Mouse (Mus musculus): ENCODE measurements at regions not wholly inside any gene's neighbourhood (a gene's known extent, or its start where the extent isn't known, plus 50 kb on each side); places are given as distances from the start of the nearest gene placed in this dataset.
"Not testable (repeated sequence)": the region's sequence is repeated elsewhere in the genome, so short reads cannot be mapped to it uniquely, and the experiment has no call there.

- no peaks in the 10 kb centered on the region for H3K27me3 ChIP-seq (ENCODE audit: low read depth, poor library complexity, severe bottlenecking)
- H3K9me3 ChIP-seq (replicated peaks): no peaks in the 10 kb centered on the region
- WGBS: 85% methylated on average over 8 of the region's 8 CpGs
- no peaks in the 10 kb centered on the region for H3K36me3 ChIP-seq
- DNase-seq (ENCODE audit: low spot score): no peak
- H3K27ac ChIP-seq: no peak overlapping the region
- H3K4me1 ChIP-seq: peaks cover 6% of the 10 kb centered on the region
- no peak overlapping the region for H3K4me3 ChIP-seq
Measured at GRCm38 (mm10) chr3:21995566-21996391, 80.7 kb upstream of the Tbl1xr1 start.

GRCm38 (mm10) chr3:21997387-21997786 is 79.1 kb upstream of the Tbl1xr1 start:
- no peak for DNase-seq (ENCODE audit: low spot score)
- Histone ChIP-seq H3K27ac (no peak overlapping the region), H3K27me3 (ENCODE audit: low read depth, poor library complexity, severe bottlenecking) (no peaks in the 10 kb centered on the region), H3K9me3 (replicated peaks) (no peaks in the 10 kb centered on the region), H3K36me3 (no peaks in the 10 kb centered on the region), H3K4me1 (no peaks in the 10 kb centered on the region), H3K4me3 (no peak overlapping the region)
- WGBS: 84% methylated on average over 3 of the region's 3 CpGs

- Histone ChIP-seq H3K4me1 (no peaks in the 10 kb centered on the region), H3K36me3 (no peaks in the 10 kb centered on the region), H3K9me3 (replicated peaks) (no peaks in the 10 kb centered on the region), H3K27me3 (ENCODE audit: low read depth, poor library complexity, severe bottlenecking) (no peaks in the 10 kb centered on the region), H3K27ac (no peak overlapping the region), H3K4me3 (no peak overlapping the region)
- DNase-seq (ENCODE audit: low spot score): no peak
- WGBS: 84% methylated on average over 9 of the region's 9 CpGs
Measured at GRCm38 (mm10) chr3:22005456-22005855, 71.0 kb upstream of the Tbl1xr1 start.

GRCm38 (mm10) chr3:22006113-22006512 is 70.3 kb upstream of the Tbl1xr1 start:
- H3K27me3 ChIP-seq (ENCODE audit: low read depth, poor library complexity, severe bottlenecking): no peaks in the 10 kb centered on the region
- H3K4me3 ChIP-seq: no peak overlapping the region
- no peak overlapping the region for H3K27ac ChIP-seq
- DNase-seq (ENCODE audit: low spot score): no peak
- H3K36me3 ChIP-seq: no peaks in the 10 kb centered on the region
- 85% methylated on average over 1 of the region's 1 CpGs for WGBS
- H3K4me1 ChIP-seq: no peaks in the 10 kb centered on the region
- H3K9me3 ChIP-seq (replicated peaks): no peaks in the 10 kb centered on the region

- Histone ChIP-seq H3K27ac (no peak overlapping the region), H3K27me3 (ENCODE audit: low read depth, poor library complexity, severe bottlenecking) (no peaks in the 10 kb centered on the region), H3K9me3 (replicated peaks) (no peaks in the 10 kb centered on the region), H3K4me1 (no peaks in the 10 kb centered on the region), H3K36me3 (no peaks in the 10 kb centered on the region), H3K4me3 (no peak overlapping the region)
- WGBS: 92% methylated on average over 2 of the region's 2 CpGs
- DNase-seq (ENCODE audit: low spot score): no peak
Measured at GRCm38 (mm10) chr3:22006651-22007050, 69.8 kb upstream of the Tbl1xr1 start.

- Histone ChIP-seq H3K4me1 (no peaks in the 10 kb centered on the region), H3K9me3 (replicated peaks) (no peaks in the 10 kb centered on the region), H3K4me3 (no peak overlapping the region), H3K36me3 (no peaks in the 10 kb centered on the region), H3K27me3 (ENCODE audit: low read depth, poor library complexity, severe bottlenecking) (no peaks in the 10 kb centered on the region), H3K27ac (no peak overlapping the region)
- no peak for DNase-seq (ENCODE audit: low spot score)
- 82% methylated on average over 5 of the region's 5 CpGs for WGBS
Measured at GRCm38 (mm10) chr3:22007736-22008135, 68.7 kb upstream of the Tbl1xr1 start.

- no peak for DNase-seq (ENCODE audit: low spot score)
- no peaks in the 10 kb centered on the region for H3K9me3 ChIP-seq (replicated peaks)
- no peaks in the 10 kb centered on the region for H3K27me3 ChIP-seq (ENCODE audit: low read depth, poor library complexity, severe bottlenecking)
- H3K36me3 ChIP-seq: no peaks in the 10 kb centered on the region
- WGBS: 87% methylated on average over 5 of the region's 5 CpGs
- H3K27ac ChIP-seq: no peak overlapping the region
- no peaks in the 10 kb centered on the region for H3K4me1 ChIP-seq
- no peak overlapping the region for H3K4me3 ChIP-seq
Measured at GRCm38 (mm10) chr3:22008432-22008831, 68.0 kb upstream of the Tbl1xr1 start.

GRCm38 (mm10) chr3:22009898-22010699 is 66.4 kb upstream of the Tbl1xr1 start:
- no peaks in the 10 kb centered on the region for H3K27me3 ChIP-seq (ENCODE audit: low read depth, poor library complexity, severe bottlenecking)
- no peaks in the 10 kb centered on the region for H3K9me3 ChIP-seq (replicated peaks)
- H3K4me1 ChIP-seq: no peaks in the 10 kb centered on the region
- H3K27ac ChIP-seq: no peak overlapping the region
- H3K36me3 ChIP-seq: no peaks in the 10 kb centered on the region
- DNase-seq (ENCODE audit: low spot score): no peak
- no peak overlapping the region for H3K4me3 ChIP-seq
- 86% methylated on average over 2 of the region's 2 CpGs for WGBS

- not testable (repeated sequence) for H3K4me3 ChIP-seq, H3K36me3 ChIP-seq
Measured at GRCm38 (mm10) chr3:22010700-22010991, 65.8 kb upstream of the Tbl1xr1 start.

GRCm38 (mm10) chr3:22021360-22021935 is 55.0 kb upstream of the Tbl1xr1 start:
- Histone ChIP-seq H3K9me3 (replicated peaks) (no peaks in the 10 kb centered on the region), H3K27ac (no peak overlapping the region), H3K4me1 (peaks cover 36% of the 10 kb centered on the region), H3K27me3 (ENCODE audit: low read depth, poor library complexity, severe bottlenecking) (no peaks in the 10 kb centered on the region), H3K36me3 (no peaks in the 10 kb centered on the region), H3K4me3 (no peak overlapping the region)
- no peak for DNase-seq (ENCODE audit: low spot score)
- WGBS: 87% methylated on average over 3 of the region's 3 CpGs

More at GRCm38 (mm10) chr3:22010700-22010991, 65.8 kb upstream of the Tbl1xr1 start:
- not testable (repeated sequence) for H3K27me3 ChIP-seq (ENCODE audit: low read depth, poor library complexity, severe bottlenecking); DNase-seq (ENCODE audit: low spot score); H3K9me3 ChIP-seq (replicated peaks); H3K27ac ChIP-seq; H3K4me1 ChIP-seq

GRCm38 (mm10) chr3:22022418-22022817 is 54.0 kb upstream of the Tbl1xr1 start:
- Histone ChIP-seq H3K27me3 (ENCODE audit: low read depth, poor library complexity, severe bottlenecking) (no peaks in the 10 kb centered on the region), H3K36me3 (no peaks in the 10 kb centered on the region), H3K4me3 (no peak overlapping the region), H3K27ac (no peak overlapping the region), H3K9me3 (replicated peaks) (no peaks in the 10 kb centered on the region), H3K4me1 (peaks cover 36% of the 10 kb centered on the region)
- DNase-seq (ENCODE audit: low spot score): no peak
- 69% methylated on average over 2 of the region's 2 CpGs for WGBS

GRCm38 (mm10) chr3:22023049-22023448 is 53.4 kb upstream of the Tbl1xr1 start:
- WGBS: 61% methylated on average over 6 of the region's 6 CpGs
- peaks cover 36% of the 10 kb centered on the region for H3K4me1 ChIP-seq
- no peaks in the 10 kb centered on the region for H3K9me3 ChIP-seq (replicated peaks)
- H3K27ac ChIP-seq: no peak overlapping the region
- H3K27me3 ChIP-seq (ENCODE audit: low read depth, poor library complexity, severe bottlenecking): no peaks in the 10 kb centered on the region
- H3K4me3 ChIP-seq: no peak overlapping the region
- H3K36me3 ChIP-seq: no peaks in the 10 kb centered on the region
- DNase-seq (ENCODE audit: low spot score): no peak

- peak overlapping the region; percentile 53 for H3K27ac ChIP-seq
- no peaks in the 10 kb centered on the region for H3K27me3 ChIP-seq (ENCODE audit: low read depth, poor library complexity, severe bottlenecking)
- no peaks in the 10 kb centered on the region for H3K9me3 ChIP-seq (replicated peaks)
- DNase-seq (ENCODE audit: low spot score): no peak
- 61% methylated on average over 5 of the region's 5 CpGs for WGBS
- H3K4me1 ChIP-seq: peaks cover 36% of the 10 kb centered on the region
- H3K36me3 ChIP-seq: no peaks in the 10 kb centered on the region
- H3K4me3 ChIP-seq: no peak overlapping the region
Measured at GRCm38 (mm10) chr3:22023551-22023950, 52.9 kb upstream of the Tbl1xr1 start.
